Mouse (Mus musculus) heart, postnatal 10 days (tissue): ENCODE measurements around the gene Kif2c. TPM values are rescaled to one million over a fixed set of nuclear protein-coding genes. Genes with fewer than 3 reads are reported as not detected.
A peak's percentile ranks its signal among the peaks of the same experiment; 100 is the strongest.

ENCODE experiments used
- DNase-seq, 2 experiments: peaks; one replicate each; pipeline ENCODE4 v3.0.0; 2021
- intact Hi-C: fragments of 180-260 bp; cut with DNase I; formaldehyde crosslinking; loops from one replicate; pipeline ENCODE4 v1.15.1; 2025
- total RNA-seq, 2 experiments: library from RNA; stranded (reverse); gene quantifications; 2 replicates each; pipeline ENCODE4 v1.2.3; 2021

Kif2c gene
- total RNA-seq, 2 experiments from 2014 or later: 5.2 to 8.0 TPM

DNA sequence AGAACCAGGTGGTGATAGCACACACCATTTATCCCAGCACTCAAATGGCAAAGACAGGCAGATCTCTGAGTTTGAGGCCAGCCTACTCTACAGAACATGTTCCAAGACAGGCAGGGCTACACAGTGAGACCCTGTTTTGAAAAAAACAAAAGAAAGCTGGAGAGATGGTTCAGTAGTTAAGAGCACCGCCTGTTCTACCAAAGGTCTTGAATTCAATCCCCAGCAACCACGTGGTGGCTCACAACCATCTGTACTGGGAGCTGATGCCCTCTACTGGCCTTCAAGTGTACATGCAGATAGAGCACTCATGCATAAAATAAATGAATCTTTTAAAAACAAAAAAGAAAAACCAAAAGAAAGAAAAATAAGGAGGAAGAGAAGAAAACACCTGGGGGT is 43.2 kb downstream of the Kif2c start:
- peak in 1 of 2 experiments; percentile 56 for DNase-seq
- intact Hi-C loops: loop anchor here (2.0 kb wide), 1 partner anchor 36 kb away; no protein-coding TSS in a partner anchor

DNA sequence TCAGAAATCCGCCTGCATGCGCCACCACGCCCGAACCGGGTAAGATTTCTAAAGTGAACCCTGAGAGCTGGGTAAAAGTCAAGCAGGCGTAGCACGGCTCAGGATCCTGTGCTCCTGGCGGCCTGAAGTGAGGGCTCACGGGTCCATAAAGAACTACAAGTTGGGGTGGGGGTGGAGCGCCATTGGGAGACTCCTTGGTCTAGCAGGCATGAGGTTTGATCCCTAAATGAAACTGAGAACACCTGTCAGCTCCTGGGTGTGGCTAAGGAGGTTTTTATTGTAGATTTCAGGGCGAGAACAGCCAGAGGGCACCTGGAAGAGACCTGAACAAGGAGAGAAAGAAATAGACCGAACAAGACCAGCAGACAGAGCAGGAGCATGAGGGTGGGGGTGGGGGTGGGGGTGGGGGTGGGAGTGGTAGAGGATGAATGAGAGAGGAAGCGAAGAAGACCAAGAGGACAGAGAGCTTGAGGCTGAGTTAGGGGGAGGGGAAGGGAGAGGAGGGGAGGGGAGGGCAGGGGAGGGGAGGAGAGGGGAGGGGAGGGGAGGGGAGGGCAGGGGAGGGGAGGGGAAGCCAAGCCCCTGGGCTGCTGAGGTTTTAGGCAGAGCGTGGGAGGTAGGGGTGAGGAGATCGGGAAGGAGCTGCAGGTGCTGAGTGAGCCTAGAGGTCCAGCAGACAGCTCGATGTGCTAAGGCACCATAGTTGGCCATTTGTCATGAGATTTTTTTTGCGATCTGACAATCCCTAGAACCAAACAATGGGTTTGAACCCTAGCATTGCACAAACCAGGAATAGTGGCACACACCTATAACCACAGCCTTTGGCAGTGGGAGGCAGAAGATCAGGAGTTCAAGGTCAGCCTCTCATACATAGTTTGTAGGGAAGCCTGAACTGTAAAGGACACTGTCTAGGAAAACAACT is 43.9 kb downstream of the Kif2c start:
- DNase-seq: no peak
- intact Hi-C loops: loop anchor here (2.0 kb wide), 1 partner anchor 36 kb away; no protein-coding TSS in a partner anchor

DNA sequence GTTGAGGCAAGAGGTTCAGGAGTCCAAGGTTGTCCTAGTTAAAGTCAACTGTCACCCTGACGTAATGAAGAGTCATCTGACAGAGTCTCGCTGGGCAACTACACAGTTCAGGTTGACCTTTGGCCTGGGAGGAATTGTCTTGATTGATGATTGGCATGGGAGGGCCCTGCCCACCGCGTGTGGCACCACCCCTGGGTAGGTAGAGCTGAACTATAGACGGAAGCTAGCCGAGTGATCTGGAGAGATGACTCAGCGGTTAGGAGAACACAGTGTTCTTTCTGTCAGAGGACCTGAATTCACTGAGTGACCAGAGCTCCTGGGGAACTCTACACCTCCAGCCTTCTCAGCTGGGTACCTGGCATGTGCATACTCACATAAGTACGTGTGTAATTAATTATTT is 46.4 kb downstream of the Kif2c start:
- DNase-seq: no peak
- intact Hi-C loops: no loop called here

DNA sequence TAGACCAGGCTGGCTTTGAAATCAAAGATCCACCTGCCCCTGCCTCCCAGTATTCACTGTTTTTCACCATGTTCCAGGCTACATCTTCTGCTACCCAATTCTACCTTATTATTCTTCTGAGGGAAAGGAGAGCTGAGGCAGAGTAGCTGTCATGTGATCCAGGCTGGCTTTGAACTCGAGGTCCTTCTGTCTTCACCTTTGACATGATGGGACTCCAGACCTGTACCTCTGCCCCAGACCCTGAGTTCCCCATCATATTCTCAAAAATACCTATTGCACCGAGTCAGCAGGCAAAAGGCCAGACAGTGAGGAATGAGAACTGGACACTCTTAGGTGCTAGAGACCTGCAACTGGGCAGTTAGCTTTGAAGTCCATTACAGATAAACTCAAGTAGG is 47.8 kb downstream of the Kif2c start:
- intact Hi-C loops: no loop called here
- no peak for DNase-seq

DNA sequence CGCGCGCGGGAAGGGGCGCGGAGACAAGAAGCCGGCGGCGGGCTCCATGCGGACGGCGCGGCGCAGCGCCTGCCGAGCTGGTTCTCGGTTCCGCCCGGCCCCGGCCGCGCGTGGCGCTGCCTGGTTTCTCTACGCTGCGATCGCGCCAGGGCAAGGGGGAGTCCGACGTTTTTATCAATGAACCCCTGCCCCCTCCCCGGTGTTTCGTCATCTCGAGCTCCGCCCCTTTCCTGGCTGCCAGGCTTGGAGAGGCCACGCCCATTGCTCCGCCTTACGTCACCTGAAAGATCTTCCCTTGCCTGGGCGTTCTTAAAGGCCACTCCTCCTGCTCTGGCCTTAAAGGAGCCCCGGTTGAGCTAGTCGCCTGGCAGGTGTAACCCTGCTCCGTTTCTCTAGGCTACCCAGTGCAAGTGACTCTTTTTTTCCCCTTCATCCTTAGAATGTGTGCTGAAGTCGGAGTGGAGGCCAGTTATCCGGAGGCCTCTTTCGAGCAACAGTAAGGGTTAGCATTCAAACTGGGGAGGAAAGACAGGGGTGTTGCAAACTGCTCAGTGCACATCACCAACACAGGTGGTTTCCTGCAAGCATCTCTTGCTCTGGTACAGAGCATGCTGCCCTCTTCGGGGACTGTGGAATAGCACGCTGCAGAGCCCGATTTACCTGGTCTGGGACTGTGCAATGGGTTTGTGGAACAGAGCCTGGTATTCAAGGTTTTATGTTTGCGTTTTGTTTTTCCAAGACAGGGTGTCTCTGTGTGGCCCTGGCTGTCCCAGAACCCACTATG is 48.4 kb downstream of the Kif2c start, which contains the start of gene Plk3:
Gene Plk3 (minus strand): TSS at position 147 of the 784 bp plus-strand sequence.
- intact Hi-C loops: no loop called here
- DNase-seq: peak; percentile 98

DNA sequence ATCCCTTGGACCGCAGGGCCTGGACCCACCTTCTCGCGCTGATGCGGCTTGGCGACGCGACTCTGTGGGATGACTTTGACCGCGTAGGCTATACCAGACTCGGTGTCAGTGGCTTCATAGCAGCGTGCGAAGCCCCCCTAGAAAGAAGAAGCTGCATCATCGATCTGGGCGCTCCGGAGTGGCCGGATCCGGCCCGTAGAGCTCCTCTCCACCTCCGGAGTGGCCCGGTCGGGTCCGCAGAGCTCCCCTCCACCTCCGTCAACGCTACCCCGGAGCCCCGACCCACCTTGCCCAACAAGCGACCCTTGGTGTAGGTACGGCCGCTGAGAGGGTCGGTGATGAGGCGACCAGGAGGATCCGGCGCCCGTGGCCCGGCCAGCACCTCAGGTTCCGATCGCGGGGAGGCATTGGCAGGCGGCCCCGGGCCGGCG is 49.1 kb downstream of the Kif2c start:
- no peak for DNase-seq
- intact Hi-C loops: no loop called here

DNA sequence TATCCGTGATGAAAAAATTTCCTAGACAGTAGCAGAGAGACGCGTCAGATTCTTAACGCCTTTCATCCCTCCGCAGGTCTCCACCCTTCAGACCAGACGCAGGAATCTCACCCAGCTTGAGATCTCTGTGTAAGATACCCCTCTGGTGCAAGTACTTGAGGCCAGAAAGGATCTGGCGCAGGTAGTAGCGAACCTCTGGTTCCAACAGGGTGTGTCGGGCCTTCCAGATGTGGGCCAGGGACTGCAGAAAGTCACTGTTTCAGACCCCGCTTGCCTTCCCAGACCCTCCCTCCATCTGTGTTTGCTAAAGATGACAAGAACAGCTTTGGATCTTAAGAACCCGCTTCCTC is 49.7 kb downstream of the Kif2c start:
- intact Hi-C loops: no loop called here
- DNase-seq: no peak

DNA sequence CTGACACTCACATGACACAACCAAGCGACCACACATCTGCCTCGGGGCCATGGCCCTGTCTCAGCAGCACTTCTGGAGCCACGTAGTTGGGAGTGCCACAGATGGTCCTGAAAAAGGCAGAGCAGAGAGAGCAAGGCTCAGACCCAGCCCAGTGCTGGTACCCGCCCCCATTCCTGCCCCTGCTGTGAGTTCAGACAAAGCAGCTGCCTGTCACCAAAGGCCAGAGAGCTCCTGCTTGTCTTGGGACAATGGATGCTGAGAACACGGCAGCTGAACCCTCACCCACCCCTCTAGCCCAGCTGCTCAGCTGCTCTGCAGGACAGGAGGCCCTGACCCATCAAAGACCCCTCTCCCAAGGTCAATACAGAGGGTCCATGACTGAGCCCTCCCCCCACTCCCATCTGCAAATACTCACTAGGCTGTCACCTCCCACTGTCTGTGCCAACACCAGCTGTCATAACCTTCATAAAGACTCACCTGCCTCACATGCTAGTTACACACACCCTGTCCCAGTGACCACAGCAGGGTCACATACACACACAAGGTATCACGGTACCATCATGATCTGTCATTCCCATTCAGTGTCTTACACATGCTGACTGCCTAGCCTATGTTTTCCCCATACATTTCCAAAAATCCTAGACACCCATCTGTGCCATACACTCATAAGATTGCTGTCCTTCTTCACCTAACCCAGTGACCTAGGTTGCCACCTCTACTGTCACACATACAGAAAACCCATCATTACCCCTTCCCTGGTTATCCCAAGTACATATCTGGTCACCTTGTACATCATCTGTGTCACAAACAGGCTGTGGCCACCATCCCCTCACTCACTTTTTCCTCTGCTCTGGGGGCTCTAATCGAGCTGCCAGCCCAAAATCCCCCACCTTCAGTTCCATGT is 50.3 kb downstream of the Kif2c start:
- DNase-seq: no peak
- intact Hi-C loops: no loop called here

DNA sequence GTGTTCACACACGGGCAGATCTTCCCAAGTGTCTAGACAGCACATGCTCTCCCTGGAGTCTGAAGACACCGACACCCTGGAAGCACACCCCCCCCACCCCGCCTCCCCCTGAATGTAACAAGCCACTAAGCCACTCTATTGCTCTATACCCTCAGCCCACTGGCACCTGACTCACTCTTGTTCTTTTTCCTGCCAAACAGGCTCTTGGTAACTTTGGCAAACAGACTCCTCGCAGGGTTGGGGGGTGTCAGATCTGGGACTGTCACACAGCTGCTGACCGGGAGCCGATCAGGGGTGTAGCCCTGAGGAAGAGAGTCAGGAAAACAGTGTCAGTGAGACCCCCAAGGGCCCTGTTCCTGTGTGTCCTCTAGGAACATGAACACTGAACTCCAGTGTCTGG is 51.2 kb downstream of the Kif2c start:
- intact Hi-C loops: no loop called here

DNA sequence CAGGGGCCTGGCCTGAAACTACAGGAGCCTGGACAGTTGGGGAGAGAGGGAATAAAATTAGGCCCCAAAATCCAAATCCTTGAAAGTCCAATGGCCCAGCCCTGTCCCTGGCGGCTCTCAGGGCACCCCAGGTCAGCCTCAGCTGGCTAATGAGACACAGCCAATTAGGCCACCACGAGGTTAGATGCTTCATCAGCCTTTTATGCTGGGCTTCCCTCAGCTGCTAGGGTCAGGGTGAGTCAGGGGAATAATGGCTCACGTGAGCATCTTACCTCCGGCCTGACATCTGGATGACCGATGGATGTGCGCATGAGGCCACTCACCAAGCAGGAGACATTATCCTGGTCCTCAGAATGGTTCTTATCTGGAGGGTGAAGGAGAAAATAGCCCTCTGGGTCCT is 51.6 kb downstream of the Kif2c start:
- intact Hi-C loops: no loop called here
- DNase-seq: no peak

More for the DNA sequence above, 51.2 kb downstream of the Kif2c start:
- no peak for DNase-seq

DNA sequence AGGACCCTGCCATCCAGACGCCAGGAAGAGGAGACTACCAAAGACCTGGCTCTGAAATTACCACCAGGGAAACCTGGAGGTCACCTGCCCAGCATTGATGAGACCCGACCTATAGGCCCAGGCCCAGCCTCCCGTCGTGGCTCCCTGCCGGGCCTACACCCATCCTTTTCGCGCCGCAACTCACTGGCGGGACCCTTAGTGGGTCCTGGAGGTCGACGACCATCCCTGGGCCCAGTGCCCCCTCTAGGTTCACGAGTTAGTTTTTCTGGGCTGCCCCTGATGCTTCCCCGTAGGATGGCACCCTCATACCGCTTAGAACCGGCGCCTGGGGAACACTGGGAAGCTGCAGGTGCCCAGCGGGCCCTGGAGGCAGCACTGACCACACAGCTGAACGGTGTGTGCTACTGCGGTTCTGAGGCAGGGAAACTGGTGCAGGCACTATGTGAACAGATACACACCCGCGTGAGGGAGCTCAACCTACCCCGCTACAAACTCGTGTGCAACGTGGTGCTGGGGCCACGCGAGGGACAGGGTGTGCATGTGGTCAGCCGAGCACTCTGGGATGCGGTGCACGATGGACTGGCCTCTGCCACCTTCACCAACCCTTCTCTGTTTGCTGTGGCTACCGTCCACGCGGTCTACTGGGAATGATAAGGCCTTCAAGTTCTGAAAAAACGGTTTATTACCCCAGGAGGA is 54.3 kb downstream of the Kif2c start:
- intact Hi-C loops: loop anchor here (10.0 kb wide), 1 partner anchor 423 kb away; the partner anchor contains the start of genes Ccdc163 and Mmachc
- DNase-seq: no peak

DNA sequence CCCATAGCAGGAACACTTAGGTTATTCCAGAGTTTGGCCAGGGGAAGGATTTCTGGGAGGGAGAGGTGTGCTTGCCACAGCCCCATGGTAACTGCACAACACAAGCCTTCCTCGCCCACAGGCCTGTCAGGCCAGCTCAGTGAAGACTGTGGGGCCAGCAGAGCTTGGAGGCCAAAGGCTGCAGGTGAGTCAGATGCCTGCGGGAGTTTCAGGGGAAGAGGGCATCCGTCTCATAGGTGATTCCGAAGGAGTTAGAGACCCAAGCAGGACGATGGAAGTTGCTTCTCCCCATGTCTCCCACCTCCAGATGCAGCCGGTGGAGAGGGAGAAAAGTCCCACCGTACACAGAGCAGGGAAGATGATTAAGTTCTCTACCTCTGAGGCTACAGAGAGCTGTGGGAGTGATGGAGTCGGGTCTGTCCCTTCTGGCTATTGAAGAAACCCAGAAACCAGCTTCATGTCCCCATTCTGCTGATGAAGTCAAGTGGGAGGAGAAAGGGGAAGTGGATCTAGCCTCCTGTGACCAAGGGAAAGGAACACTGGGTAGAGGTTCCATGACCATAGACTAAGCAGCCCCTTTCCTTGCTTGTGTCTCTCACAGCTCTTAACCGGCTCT is 55.7 kb downstream of the Kif2c start, which contains the start of gene Tctex1d4:
Gene Tctex1d4 (plus strand): TSS at position 120 of the 616 bp plus-strand sequence.
- intact Hi-C loops: loop anchor here (10.0 kb wide), 1 partner anchor 422 kb away; the partner anchor contains the start of genes Ccdc163 and Mmachc
- DNase-seq: peak in 1 of 2 experiments; percentile 34

DNA sequence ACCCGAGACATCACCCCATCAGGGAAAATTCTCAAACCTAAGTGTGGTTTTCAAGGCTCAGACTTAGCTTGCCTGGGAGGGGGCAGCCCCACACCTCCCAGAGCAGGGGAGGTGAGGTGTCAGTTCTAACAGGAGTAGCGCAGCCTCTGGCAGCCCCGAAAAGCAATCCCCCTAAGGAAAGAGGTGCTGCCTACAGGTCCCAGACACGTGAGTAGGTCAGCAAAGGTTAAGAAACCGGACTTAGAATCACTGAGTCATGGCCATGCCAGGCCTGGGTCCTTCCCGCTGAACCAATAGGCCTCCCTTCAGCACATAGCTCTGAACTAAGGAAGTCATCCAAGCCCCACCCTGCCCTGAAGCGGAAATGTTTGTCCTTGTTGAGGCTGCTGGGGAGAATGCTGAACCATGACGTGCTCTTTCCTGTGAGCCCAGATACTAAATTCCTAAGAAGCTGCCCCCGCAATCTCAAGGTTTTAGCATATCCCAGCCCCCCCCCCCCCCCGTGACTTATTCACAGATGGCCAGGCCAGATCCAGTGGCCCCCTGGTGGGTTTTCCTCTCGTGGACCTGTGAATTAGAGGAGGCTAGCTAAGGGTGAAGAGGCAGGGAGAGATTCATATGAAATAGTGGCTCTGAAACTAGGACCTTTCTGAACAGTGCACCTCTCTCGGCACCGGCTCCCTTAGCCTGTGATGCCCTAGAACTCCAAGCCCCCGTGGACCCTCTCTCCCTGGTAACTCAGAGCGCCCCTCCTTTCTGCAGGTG is 56.3 kb downstream of the Kif2c start:
- intact Hi-C loops: loop anchor here (10.0 kb wide), 1 partner anchor 421 kb away; the partner anchor contains the start of genes Ccdc163 and Mmachc

DNA sequence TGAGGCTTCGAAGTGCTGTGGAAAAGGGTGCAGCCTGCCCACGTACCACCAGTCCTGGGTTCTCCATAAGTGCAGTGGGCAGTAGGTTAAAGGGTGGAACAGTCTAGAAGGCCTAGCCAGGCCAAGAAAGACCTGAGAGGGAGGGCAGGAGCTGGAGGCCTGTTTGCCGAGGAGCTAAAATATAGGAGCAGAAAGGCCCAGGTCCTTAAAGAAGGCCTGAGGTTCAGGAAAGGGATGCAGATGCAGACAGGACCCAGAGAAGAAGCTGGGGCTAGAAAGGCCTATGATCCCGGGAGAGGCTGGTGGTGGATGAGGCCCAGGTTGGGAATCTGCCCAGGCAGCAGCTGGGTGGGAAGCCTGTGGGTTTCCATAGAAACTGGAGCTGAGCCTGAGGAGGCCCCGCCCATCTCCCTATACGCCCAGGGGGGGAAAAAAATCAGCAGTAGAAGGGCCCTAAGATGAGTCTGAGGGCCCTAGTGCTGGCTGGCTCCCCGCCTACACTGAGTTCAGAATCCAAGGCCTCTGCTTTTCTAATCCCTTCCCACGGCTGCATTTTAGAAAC is 57.0 kb downstream of the Kif2c start, which contains the start of gene Btbd19:
Gene Btbd19 (minus strand): TSS at position 378 of the 562 bp plus-strand sequence.
- intact Hi-C loops: loop anchor here (10.0 kb wide), 1 partner anchor 421 kb away; the partner anchor contains the start of genes Ccdc163 and Mmachc
- DNase-seq: peak; percentile 90

More for the DNA sequence above, 56.3 kb downstream of the Kif2c start:
- peak; percentile 87 to 88 for DNase-seq

DNA sequence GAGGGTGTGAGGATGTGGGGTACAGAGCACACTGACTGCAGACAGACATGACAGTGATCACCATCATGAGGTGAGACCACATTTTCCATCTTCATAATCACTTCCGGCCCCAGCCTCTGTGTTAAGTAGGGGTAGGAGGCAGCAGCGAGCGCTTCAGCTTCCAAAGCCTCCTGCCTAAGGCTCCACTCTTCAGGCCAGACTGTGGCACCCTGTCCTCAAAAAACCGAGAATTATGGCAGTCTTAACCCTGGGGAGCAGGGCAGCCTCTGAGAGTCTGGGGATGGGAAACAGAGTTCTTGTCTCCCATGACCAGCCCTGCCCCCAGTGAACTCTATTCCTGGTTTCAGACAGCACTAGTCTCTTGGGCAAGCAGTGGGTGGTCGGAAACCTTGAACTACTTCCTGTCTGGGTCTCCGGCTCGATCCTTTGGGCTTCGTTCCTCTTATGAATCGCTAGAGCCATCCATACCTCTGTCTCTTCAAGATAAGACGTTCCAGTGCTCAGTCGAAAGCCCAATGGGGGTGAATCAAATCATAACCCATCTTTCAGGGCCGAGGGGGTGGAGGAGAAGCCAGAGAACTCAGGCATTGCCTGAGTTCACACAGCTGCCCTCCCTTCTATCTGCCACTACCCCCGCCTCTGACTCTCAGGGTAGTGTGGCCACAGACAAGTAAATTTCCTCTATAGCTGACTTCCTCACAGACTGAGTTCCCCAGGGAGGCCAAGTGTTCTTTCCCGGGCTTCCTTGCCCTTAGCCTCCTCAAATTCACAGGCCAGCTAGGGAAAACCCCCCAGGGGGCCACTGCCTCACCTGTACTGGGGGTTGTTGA is 57.7 kb downstream of the Kif2c start:
- DNase-seq: peak; percentile 66 to 74
- intact Hi-C loops: loop anchor here (10.0 kb wide), 1 partner anchor 420 kb away; the partner anchor contains the start of genes Ccdc163 and Mmachc

DNA sequence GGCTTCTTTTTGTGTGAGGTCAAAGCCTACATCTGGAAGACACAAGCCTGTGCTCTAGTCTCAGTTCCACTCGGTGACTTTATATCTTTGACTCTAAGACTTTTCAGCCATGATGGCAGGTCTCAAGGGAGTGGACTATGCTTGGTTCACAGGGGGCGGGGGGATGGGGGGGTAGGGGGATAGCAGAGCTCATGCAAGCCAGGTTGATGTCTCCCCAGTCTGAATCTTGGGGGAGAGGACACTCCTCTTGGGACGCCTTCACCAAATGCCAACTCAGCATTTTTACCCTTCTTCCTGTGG is 58.3 kb downstream of the Kif2c start:
- no peak for DNase-seq
- intact Hi-C loops: loop anchor here (10.0 kb wide), 1 partner anchor 419 kb away; the partner anchor contains the start of genes Ccdc163 and Mmachc
